Mouse (Mus musculus) olfactory bulb, adult 2 months (tissue): ENCODE measurements at regions not wholly inside any gene's neighbourhood (a gene's known extent, or its start where the extent isn't known, plus 50 kb on each side); places are given as distances from the start of the nearest gene placed in this dataset.

Experiments used
- CTCF ChIP-seq: fragments of 200-500 bp; IDR thresholded peaks from 2 replicates; pipeline ENCODE4 v1.5.1; 2012; ENCODE audit warnings: low read depth, mild to moderate bottlenecking, low read length, moderate library complexity; ENCODE audit not compliant: insufficient read depth
- POLR2A ChIP-seq: fragments of 200-500 bp; IDR thresholded peaks from 2 replicates; pipeline ENCODE4 v1.6.1; 2012; ENCODE audit warnings: mild to moderate bottlenecking, low read depth, low read length, moderate library complexity; ENCODE audit not compliant: insufficient read depth

DNA sequence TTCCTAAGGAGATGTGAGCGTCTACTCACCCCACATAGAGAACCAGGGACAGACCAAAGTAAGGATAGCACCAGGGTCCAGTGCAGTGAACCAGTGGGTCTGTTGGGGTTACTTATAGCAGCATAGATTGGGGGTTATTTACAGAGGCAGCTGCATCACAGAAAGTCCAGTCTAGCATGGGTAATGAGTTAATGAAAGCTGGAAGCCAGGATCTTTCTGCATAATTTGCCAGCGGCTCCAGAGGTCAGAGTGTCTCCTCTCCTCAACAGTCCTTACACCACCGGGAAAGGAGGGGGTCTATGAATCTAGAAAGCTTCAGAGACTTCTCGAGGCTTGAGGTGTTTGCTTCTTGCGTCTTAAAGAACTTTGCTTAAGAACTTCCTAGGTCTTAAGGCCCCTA, 98.2 kb downstream of the Chst1 start:
- TF ChIP-seq POLR2A, result no peak
- TF ChIP-seq CTCF, result no peak
